Mouse (Mus musculus): ENCODE measurements around the gene Batf2. TPM values are rescaled to one million over a fixed set of nuclear protein-coding genes. Genes with fewer than 3 reads are reported as not detected.
"Not testable (repeated sequence)": the region's sequence is repeated elsewhere in the genome, so short reads cannot be mapped to it uniquely, and the experiment has no call there.

The Batf2 gene
- polyA plus RNA-seq, 1 experiment from 2014 or later = not detected

GRCm38 (mm10) chr19:6133197-6133596, 7.6 kb upstream of the Batf2 start:
- peaks cover 33% of the 10 kb centered on the region for H3K36me3 ChIP-seq
- H3K4me1 ChIP-seq (replicated peaks); H3K27ac ChIP-seq (ENCODE audit: poor library complexity, severe bottlenecking); H3K9ac ChIP-seq; H3K27me3 ChIP-seq (replicated peaks); ATAC-seq (ENCODE audit: insufficient number of reproducible peaks, low FRiP score); H3K4me3 ChIP-seq; H3K9me3 ChIP-seq (replicated peaks); H3K4me2 ChIP-seq: not testable (repeated sequence)
- WGBS = 64% methylated on average over 1 of the region's 1 CpGs

- Histone ChIP-seq H3K36me3 (peaks cover 33% of the 10 kb centered on the region), H3K9me3 (replicated peaks) (no peaks in the 10 kb centered on the region), H3K4me3 (no peak overlapping the region), H3K27ac (ENCODE audit: poor library complexity, severe bottlenecking) (no peak overlapping the region), H3K4me2 (no peak overlapping the region), H3K9ac (no peak overlapping the region), H3K27me3 (replicated peaks) (no peaks in the 10 kb centered on the region), H3K4me1 (replicated peaks) (peaks cover 10% of the 10 kb centered on the region; the same call in 1 of the 2 replicates)
- WGBS = 80% methylated on average over 3 of the region's 3 CpGs
- no peak for ATAC-seq (ENCODE audit: insufficient number of reproducible peaks, low FRiP score)
These were observed 4.4 kb upstream of the Batf2 start for GRCm38 (mm10) chr19:6136397-6136796.

- peak overlapping the region; percentile 74 for H3K4me3 ChIP-seq
- H3K9me3 ChIP-seq (replicated peaks) = peaks cover 5% of the 10 kb centered on the region; the same call in 1 of the 2 replicates
- peaks cover 12% of the 10 kb centered on the region; the same call in 1 of the 2 replicates for H3K4me1 ChIP-seq (replicated peaks)
- peak overlapping the region; percentile 80 for H3K4me2 ChIP-seq
- no peaks in the 10 kb centered on the region for H3K27me3 ChIP-seq (replicated peaks)
- no peak overlapping the region for H3K27ac ChIP-seq (ENCODE audit: poor library complexity, severe bottlenecking)
- H3K36me3 ChIP-seq = peaks cover 27% of the 10 kb centered on the region
- ATAC-seq (ENCODE audit: insufficient number of reproducible peaks, low FRiP score) = no peak
- WGBS = 92% methylated on average over 6 of the region's 6 CpGs
- H3K9ac ChIP-seq = peak overlapping the region; percentile 4; the same call in 1 of the 2 replicates
These were observed 1.1 kb upstream of the Batf2 start for GRCm38 (mm10) chr19:6139701-6140100.

GRCm38 (mm10) chr19:6140374-6140677, 457 bp upstream of the Batf2 start:
- peaks cover 21% of the 10 kb centered on the region for H3K36me3 ChIP-seq
- H3K9ac ChIP-seq = peak overlapping the region; percentile 80
- no peaks in the 10 kb centered on the region for H3K27me3 ChIP-seq (replicated peaks)
- WGBS = 7% methylated on average over 16 of the region's 16 CpGs
- H3K27ac ChIP-seq (ENCODE audit: poor library complexity, severe bottlenecking) = peak overlapping the region; percentile 91
- ATAC-seq (ENCODE audit: insufficient number of reproducible peaks, low FRiP score) = no peak
- peak overlapping the region; percentile 74 for H3K4me3 ChIP-seq
- H3K9me3 ChIP-seq (replicated peaks) = peaks cover 5% of the 10 kb centered on the region; the same call in 1 of the 2 replicates
- H3K4me1 ChIP-seq (replicated peaks) = peaks cover 12% of the 10 kb centered on the region; the same call in 1 of the 2 replicates
- H3K4me2 ChIP-seq = peak overlapping the region; percentile 80

GRCm38 (mm10) chr19:6141394-6141749, 589 bp downstream of the Batf2 start, which contains the start of gene Arl2:
Gene Arl2, minus strand, starts transcription at chr19:6141548.
- Histone ChIP-seq H3K9me3 (replicated peaks) (peaks cover 5% of the 10 kb centered on the region; the same call in 1 of the 2 replicates), H3K4me1 (replicated peaks) (peaks cover 12% of the 10 kb centered on the region; the same call in 1 of the 2 replicates), H3K4me3 (peak within 1 kb of the TSS; percentile 74), H3K27ac (ENCODE audit: poor library complexity, severe bottlenecking) (peak within 1 kb of the TSS; percentile 91), H3K4me2 (peak within 1 kb of the TSS; percentile 80), H3K27me3 (replicated peaks) (no peaks in the 10 kb centered on the region), H3K36me3 (peaks cover 11% of the 10 kb centered on the region), H3K9ac (peak within 1 kb of the TSS; percentile 80)
- WGBS = under 1% methylated on average over 15 of the region's 15 CpGs
- peak; percentile 77 for ATAC-seq (ENCODE audit: insufficient number of reproducible peaks, low FRiP score)

GRCm38 (mm10) chr19:6144842-6145241, 4.1 kb downstream of the Batf2 start:
- Histone ChIP-seq H3K4me3 (no peak overlapping the region), H3K4me1 (replicated peaks) (peaks cover 7% of the 10 kb centered on the region; the same call in 1 of the 2 replicates), H3K36me3 (no peaks in the 10 kb centered on the region), H3K27me3 (replicated peaks) (no peaks in the 10 kb centered on the region), H3K9me3 (replicated peaks) (peaks cover 5% of the 10 kb centered on the region; the same call in 1 of the 2 replicates), H3K9ac (no peak overlapping the region), H3K4me2 (no peak overlapping the region), H3K27ac (ENCODE audit: poor library complexity, severe bottlenecking) (no peak overlapping the region)
- 59% methylated on average over 5 of the region's 5 CpGs for WGBS
- ATAC-seq (ENCODE audit: insufficient number of reproducible peaks, low FRiP score) = no peak

GRCm38 (mm10) chr19:6155174-6155573, 14.4 kb downstream of the Batf2 start:
- Histone ChIP-seq H3K27ac (ENCODE audit: poor library complexity, severe bottlenecking) (no peak overlapping the region), H3K4me2 (no peak overlapping the region), H3K36me3 (no peaks in the 10 kb centered on the region), H3K4me1 (replicated peaks) (no peaks in the 10 kb centered on the region), H3K27me3 (replicated peaks) (peaks cover 3% of the 10 kb centered on the region; the same call in 1 of the 2 replicates), H3K4me3 (no peak overlapping the region), H3K9me3 (replicated peaks) (no peaks in the 10 kb centered on the region), H3K9ac (no peak overlapping the region)
- WGBS = 74% methylated on average over 9 of the region's 9 CpGs
- no peak for ATAC-seq (ENCODE audit: insufficient number of reproducible peaks, low FRiP score)

GRCm38 (mm10) chr19:6156372-6156771, 15.6 kb downstream of the Batf2 start:
- Histone ChIP-seq H3K9ac (no peak overlapping the region), H3K4me3 (no peak overlapping the region), H3K36me3 (no peaks in the 10 kb centered on the region), H3K9me3 (replicated peaks) (no peaks in the 10 kb centered on the region), H3K27me3 (replicated peaks) (peaks cover 3% of the 10 kb centered on the region; the same call in 1 of the 2 replicates), H3K4me2 (no peak overlapping the region), H3K4me1 (replicated peaks) (no peaks in the 10 kb centered on the region), H3K27ac (ENCODE audit: poor library complexity, severe bottlenecking) (no peak overlapping the region)
- WGBS = 62% methylated on average over 8 of the region's 8 CpGs
- no peak for ATAC-seq (ENCODE audit: insufficient number of reproducible peaks, low FRiP score)

GRCm38 (mm10) chr19:6157220-6157619, 16.4 kb downstream of the Batf2 start:
- ATAC-seq (ENCODE audit: insufficient number of reproducible peaks, low FRiP score) = no peak
- 75% methylated on average over 6 of the region's 6 CpGs for WGBS
- Histone ChIP-seq H3K9me3 (replicated peaks) (no peaks in the 10 kb centered on the region), H3K9ac (no peak overlapping the region), H3K4me2 (no peak overlapping the region), H3K4me3 (no peak overlapping the region), H3K27ac (ENCODE audit: poor library complexity, severe bottlenecking) (no peak overlapping the region), H3K27me3 (replicated peaks) (peaks cover 3% of the 10 kb centered on the region; the same call in 1 of the 2 replicates), H3K4me1 (replicated peaks) (no peaks in the 10 kb centered on the region), H3K36me3 (no peaks in the 10 kb centered on the region)

- H3K27me3 ChIP-seq (replicated peaks) = no peaks in the 10 kb centered on the region
- ATAC-seq (ENCODE audit: insufficient number of reproducible peaks, low FRiP score) = no peak
- no peaks in the 10 kb centered on the region for H3K4me1 ChIP-seq (replicated peaks)
- H3K9ac ChIP-seq = no peak overlapping the region
- no peaks in the 10 kb centered on the region for H3K36me3 ChIP-seq
- H3K4me3 ChIP-seq = no peak overlapping the region
- no peak overlapping the region for H3K4me2 ChIP-seq
- no peaks in the 10 kb centered on the region for H3K9me3 ChIP-seq (replicated peaks)
- 63% methylated on average over 10 of the region's 10 CpGs for WGBS
- no peak overlapping the region for H3K27ac ChIP-seq (ENCODE audit: poor library complexity, severe bottlenecking)
These were observed 23.2 kb downstream of the Batf2 start for GRCm38 (mm10) chr19:6163872-6164547.

GRCm38 (mm10) chr19:6166750-6167149, 26.0 kb downstream of the Batf2 start:
- WGBS = 65% methylated on average over 4 of the region's 4 CpGs
- H3K27me3 ChIP-seq (replicated peaks) = 0 out of 2 replicates have a peak, but pooled peaks cover 5% of the 10 kb centered on the region
- no peak overlapping the region for H3K9ac ChIP-seq
- no peaks in the 10 kb centered on the region for H3K36me3 ChIP-seq
- no peaks in the 10 kb centered on the region for H3K9me3 ChIP-seq (replicated peaks)
- no peaks in the 10 kb centered on the region for H3K4me1 ChIP-seq (replicated peaks)
- no peak overlapping the region for H3K4me2 ChIP-seq
- H3K27ac ChIP-seq (ENCODE audit: poor library complexity, severe bottlenecking) = no peak overlapping the region
- ATAC-seq (ENCODE audit: insufficient number of reproducible peaks, low FRiP score) = no peak
- no peak overlapping the region for H3K4me3 ChIP-seq
